Mouse (Mus musculus): ENCODE data around the gene Polr1b. TPM values are rescaled to one million over a fixed set of nuclear protein-coding genes. Genes with fewer than 3 reads are reported as not detected.
A peak's percentile ranks its signal among the peaks of the same experiment; 100 is the strongest.

Polr1b gene
- 19.1 TPM for polyA plus RNA-seq (2012; fragmentation: generic; extraction: Trizol)
- long read RNA-seq, experiment 1, partial matches to known transcripts, result 4 of 6 reads
- long read RNA-seq, experiment 1, other reads (novel, unspliced or antisense), result 1 of 6 reads
- long read RNA-seq, experiment 2, transcript Polr1b-202 (15 exons, 3,998 nt), result major isoform, 262 of 296 reads
- long read RNA-seq, experiment 2, partial matches to known transcripts, result 14 of 296 reads
- long read RNA-seq, experiment 2, other reads (novel, unspliced or antisense), result 20 of 296 reads

GRCm38 (mm10) chr2:129100784-129101310 is at the start of gene Polr1b:
Gene Polr1b (plus strand): TSS chr2:129100995.
- peaks cover 18% of the 10 kb centered on the region for H3K79me3 ChIP-seq (ENCODE audit: low read depth)
- TF ChIP-seq MYOD1 (IDR thresholded peaks at IDR 0.05; ENCODE audit: control insufficient read depth, insufficient read length, low read depth) (no peak), CTCF (IDR thresholded peaks at IDR 0.05; ENCODE audit: control insufficient read depth, insufficient read depth, insufficient read length) (no peak), MAX (IDR thresholded peaks at IDR 0.05) (peak; percentile 93)

GRCm38 (mm10) chr2:129052451-129052983 is 48.3 kb upstream of the Polr1b start:
- no peak for TF ChIP-seq USF1 (IDR thresholded peaks at IDR 0.05; ENCODE audit: low read depth)
- no peak for TF ChIP-seq MAX (IDR thresholded peaks at IDR 0.05)
- TF ChIP-seq CEBPB (IDR thresholded peaks at IDR 0.05; ENCODE audit: low read depth), result no peak
- TF ChIP-seq MYOG (IDR thresholded peaks at IDR 0.05; ENCODE audit: control insufficient read depth, extremely low read depth, insufficient read length), result no peak
- no peak for TF ChIP-seq FOSL1 (IDR thresholded peaks at IDR 0.05; ENCODE audit: insufficient read depth, low read length, poor library complexity, severe bottlenecking)
- TF ChIP-seq CTCF (IDR thresholded peaks at IDR 0.05; ENCODE audit: control insufficient read depth, insufficient read depth, insufficient read length), result no peak
- TF ChIP-seq MYOD1 (IDR thresholded peaks at IDR 0.05; ENCODE audit: control insufficient read depth, insufficient read length, low read depth), result no peak
- Histone ChIP-seq H3K36me3 (ENCODE audit: control insufficient read depth, insufficient read depth) (no peaks in the 10 kb centered on the region), H3ac (ENCODE audit: control insufficient read depth, insufficient read length, low read depth) (no peak overlapping the region), H3K27me3 (ENCODE audit: control insufficient read depth, insufficient read depth, insufficient read length) (peaks cover 3% of the 10 kb centered on the region), H3K79me2 (ENCODE audit: control insufficient read depth, insufficient read depth) (no peaks in the 10 kb centered on the region), H3K4me3 (ENCODE audit: insufficient read depth, poor library complexity, severe bottlenecking) (no peak overlapping the region), H3K79me3 (ENCODE audit: low read depth) (no peaks in the 10 kb centered on the region)

More at GRCm38 (mm10) chr2:129100784-129101310, at the start of gene Polr1b:
- H3K27me3 ChIP-seq (ENCODE audit: control insufficient read depth, insufficient read depth, insufficient read length), result no peaks in the 10 kb centered on the region
- H3K4me3 ChIP-seq (ENCODE audit: insufficient read depth, poor library complexity, severe bottlenecking), result peak within 1 kb of the TSS; percentile 87
- peaks cover 20% of the 10 kb centered on the region for H3K36me3 ChIP-seq (ENCODE audit: control insufficient read depth, insufficient read depth)
- peaks cover 33% of the 10 kb centered on the region for H3K79me2 ChIP-seq (ENCODE audit: control insufficient read depth, insufficient read depth)
- peak within 1 kb of the TSS; percentile 75 for H3ac ChIP-seq (ENCODE audit: control insufficient read depth, insufficient read length, low read depth)

- peaks cover 3% of the 10 kb centered on the region for H3K27me3 ChIP-seq (ENCODE audit: control insufficient read depth, insufficient read depth, insufficient read length)
- TF ChIP-seq MYOG (IDR thresholded peaks at IDR 0.05; ENCODE audit: control insufficient read depth, extremely low read depth, insufficient read length) (no peak), MYOD1 (IDR thresholded peaks at IDR 0.05; ENCODE audit: control insufficient read depth, insufficient read length, low read depth) (no peak), MAX (IDR thresholded peaks at IDR 0.05) (no peak), USF1 (IDR thresholded peaks at IDR 0.05; ENCODE audit: low read depth) (no peak), CEBPB (IDR thresholded peaks at IDR 0.05; ENCODE audit: low read depth) (no peak), CTCF (IDR thresholded peaks at IDR 0.05; ENCODE audit: control insufficient read depth, insufficient read depth, insufficient read length) (no peak), FOSL1 (IDR thresholded peaks at IDR 0.05; ENCODE audit: insufficient read depth, low read length, poor library complexity, severe bottlenecking) (no peak)
Observed at GRCm38 (mm10) chr2:129055741-129056140, 45.1 kb upstream of the Polr1b start.

GRCm38 (mm10) chr2:129056597-129056996 is 44.2 kb upstream of the Polr1b start:
- TF ChIP-seq CEBPB (IDR thresholded peaks at IDR 0.05; ENCODE audit: low read depth) (no peak), USF1 (IDR thresholded peaks at IDR 0.05; ENCODE audit: low read depth) (no peak), MAX (IDR thresholded peaks at IDR 0.05) (no peak), MYOG (IDR thresholded peaks at IDR 0.05; ENCODE audit: control insufficient read depth, extremely low read depth, insufficient read length) (no peak), MYOD1 (IDR thresholded peaks at IDR 0.05; ENCODE audit: control insufficient read depth, insufficient read length, low read depth) (no peak), CTCF (IDR thresholded peaks at IDR 0.05; ENCODE audit: control insufficient read depth, insufficient read depth, insufficient read length) (no peak), FOSL1 (IDR thresholded peaks at IDR 0.05; ENCODE audit: insufficient read depth, low read length, poor library complexity, severe bottlenecking) (no peak)
- Histone ChIP-seq H3K79me2 (ENCODE audit: control insufficient read depth, insufficient read depth) (no peaks in the 10 kb centered on the region), H3K36me3 (ENCODE audit: control insufficient read depth, insufficient read depth) (no peaks in the 10 kb centered on the region), H3ac (ENCODE audit: control insufficient read depth, insufficient read length, low read depth) (no peak overlapping the region), H3K79me3 (ENCODE audit: low read depth) (no peaks in the 10 kb centered on the region), H3K4me3 (ENCODE audit: insufficient read depth, poor library complexity, severe bottlenecking) (no peak overlapping the region), H3K27me3 (ENCODE audit: control insufficient read depth, insufficient read depth, insufficient read length) (peaks cover 3% of the 10 kb centered on the region)

More at GRCm38 (mm10) chr2:129055741-129056140, 45.1 kb upstream of the Polr1b start:
- Histone ChIP-seq H3K79me2 (ENCODE audit: control insufficient read depth, insufficient read depth) (no peaks in the 10 kb centered on the region), H3K36me3 (ENCODE audit: control insufficient read depth, insufficient read depth) (no peaks in the 10 kb centered on the region), H3ac (ENCODE audit: control insufficient read depth, insufficient read length, low read depth) (no peak overlapping the region), H3K4me3 (ENCODE audit: insufficient read depth, poor library complexity, severe bottlenecking) (no peak overlapping the region), H3K79me3 (ENCODE audit: low read depth) (no peaks in the 10 kb centered on the region)

GRCm38 (mm10) chr2:129057256-129057655 is 43.5 kb upstream of the Polr1b start:
- peaks cover 3% of the 10 kb centered on the region for H3K27me3 ChIP-seq (ENCODE audit: control insufficient read depth, insufficient read depth, insufficient read length)
- no peak overlapping the region for H3ac ChIP-seq (ENCODE audit: control insufficient read depth, insufficient read length, low read depth)
- no peaks in the 10 kb centered on the region for H3K36me3 ChIP-seq (ENCODE audit: control insufficient read depth, insufficient read depth)
- TF ChIP-seq USF1 (IDR thresholded peaks at IDR 0.05; ENCODE audit: low read depth) (no peak), CEBPB (IDR thresholded peaks at IDR 0.05; ENCODE audit: low read depth) (no peak), MYOD1 (IDR thresholded peaks at IDR 0.05; ENCODE audit: control insufficient read depth, insufficient read length, low read depth) (no peak), CTCF (IDR thresholded peaks at IDR 0.05; ENCODE audit: control insufficient read depth, insufficient read depth, insufficient read length) (no peak), FOSL1 (IDR thresholded peaks at IDR 0.05; ENCODE audit: insufficient read depth, low read length, poor library complexity, severe bottlenecking) (no peak), MAX (IDR thresholded peaks at IDR 0.05) (no peak)
- H3K4me3 ChIP-seq (ENCODE audit: insufficient read depth, poor library complexity, severe bottlenecking), result no peak overlapping the region
- H3K79me3 ChIP-seq (ENCODE audit: low read depth), result no peaks in the 10 kb centered on the region
- H3K79me2 ChIP-seq (ENCODE audit: control insufficient read depth, insufficient read depth), result no peaks in the 10 kb centered on the region

All from C2C12 (cell line).